9 mouse cellular contexts compared by ENCODE assay signal in the genomic region with DNA sequence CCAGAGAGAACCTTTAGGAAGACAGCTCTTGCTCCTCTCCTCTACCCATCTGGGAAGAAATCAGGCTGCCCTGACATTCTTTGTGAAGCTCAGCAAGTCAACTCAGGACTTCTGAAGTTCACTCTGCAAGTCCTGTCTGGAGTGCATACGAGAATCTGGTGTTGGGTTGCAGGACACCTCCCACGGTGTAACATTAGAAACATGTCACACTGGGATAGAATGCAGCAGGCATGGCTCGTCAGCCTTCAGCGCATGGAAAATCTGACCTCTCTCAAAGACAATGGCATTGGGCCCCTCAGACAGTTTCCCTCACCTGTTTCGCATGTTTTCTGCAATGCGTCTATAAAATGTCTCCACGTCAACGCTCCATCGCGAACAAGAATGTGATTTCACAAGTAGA.
"Had no signal": no experiment of that assay in that cellular context is flagged by ENCODE, and none has a peak within 500 bp of the region (broad histone marks: within the 10 kb centered on the region; RNA-seq: fewer than 3 reads in every experiment).

No protein-coding gene starts in this region.

- H3K9me3 ChIP-seq: midbrain, embryonic 13.5 days; neural tube, embryonic 13.5 days; stomach, embryonic 15.5 days had no signal

- H3K9ac ChIP-seq: liver, embryonic 14.5 days; midbrain, embryonic 13.5 days; neural tube, embryonic 13.5 days; stomach, embryonic 15.5 days had no signal

- H3K4me1 ChIP-seq: midbrain, embryonic 13.5 days; neural tube, embryonic 13.5 days; stomach, embryonic 15.5 days had no signal

- H3K4me2 ChIP-seq: midbrain, embryonic 13.5 days; neural tube, embryonic 13.5 days; stomach, embryonic 15.5 days had no signal

- ATAC-seq: midbrain, embryonic 13.5 days had no signal

- H3K27ac ChIP-seq: left cerebral cortex, adult 2 months; liver, embryonic 14.5 days; midbrain, embryonic 13.5 days; neural tube, embryonic 13.5 days; stomach, embryonic 15.5 days had no signal

- H3K4me3 ChIP-seq: left cerebral cortex, adult 2 months; midbrain, embryonic 13.5 days; neural tube, embryonic 13.5 days; stomach, embryonic 15.5 days had no signal

- H3K27me3 ChIP-seq: midbrain, embryonic 13.5 days; neural tube, embryonic 13.5 days; stomach, embryonic 15.5 days had no signal

- DNase-seq: lung, adult 18-20 months; right cerebral cortex, postnatal 4 days; thymus, adult 2 months; thymus, postnatal 36 days had no signal

- H3K36me3 ChIP-seq: midbrain, embryonic 13.5 days; neural tube, embryonic 13.5 days; stomach, embryonic 15.5 days had no signal
